8 mouse cellular contexts compared by ENCODE assay signal in genomic region chr3:121539871-121540431, GRCm38 (mm10). TPM values are rescaled to one million over a fixed set of nuclear protein-coding genes. Genes with fewer than 3 reads are reported as not detected.
DNase-seq lines count a peak whose midpoint lies in the region; ATAC-seq and TF ChIP-seq lines count a peak whose summit lies in the region.

No protein-coding gene starts in this region.

- H3K4me3 ChIP-seq in hindbrain, embryonic 14.5 days (replicated peaks; ENCODE audit: low read length) = no peak overlapping the region
- no peak overlapping the region for H3K4me3 ChIP-seq in liver, embryonic 12.5 days

- H3K36me3 ChIP-seq in hindbrain, embryonic 14.5 days (replicated peaks; ENCODE audit: control insufficient read depth, insufficient read depth) = no peaks in the 10 kb centered on the region
- H3K36me3 ChIP-seq in liver, embryonic 12.5 days = no peaks in the 10 kb centered on the region

- no peaks in the 10 kb centered on the region; the same call in 1 of the 2 replicates for H3K4me1 ChIP-seq in hindbrain, embryonic 14.5 days (replicated peaks; ENCODE audit: control insufficient read depth, insufficient read depth, low read length)
- 0 out of 2 replicates have a peak, but pooled peaks cover 8% of the 10 kb centered on the region for H3K4me1 ChIP-seq in liver, embryonic 12.5 days

- H3K9ac ChIP-seq in hindbrain, embryonic 14.5 days = no peak overlapping the region
- H3K9ac ChIP-seq in liver, embryonic 12.5 days = no peak overlapping the region

- H3K4me2 ChIP-seq in hindbrain, embryonic 14.5 days (replicated peaks) = no peak overlapping the region; the same call in 1 of the 2 replicates
- no peak overlapping the region for H3K4me2 ChIP-seq in liver, embryonic 12.5 days

- DNase-seq in ES-CJ7 (ENCODE audit: low read depth, low spot score) = peak; percentile 92
- DNase-seq in brain, embryonic 14.5 days (ENCODE audit: low read depth) = peak; percentile 75
- peak; percentile 71 for DNase-seq in hindbrain, embryonic 14.5 days (ENCODE audit: low spot score)
- peak; percentile 32 for DNase-seq in skeletal muscle tissue, adult 2 months (ENCODE audit: low read depth, low spot score)
- no peak for DNase-seq in right cerebral cortex, postnatal 10 days (ENCODE audit: low spot score in 2 of 2)
- DNase-seq in gastrocnemius, postnatal 14 days = no peak
- DNase-seq in thymus, postnatal 25 days = no peak

- no peak for TF ChIP-seq POLR2A in brain, embryonic 14.5 days (IDR thresholded peaks at IDR 0.05; ENCODE audit: borderline replicate concordance, extremely low read depth, insufficient read depth, insufficient read length, poor library complexity, severe bottlenecking)

- intact Hi-C loops in gastrocnemius, postnatal 14 days (cut with DNase I; ENCODE audit: low total_unique reads) = loop anchor here (5.0 kb wide), 1 partner anchor 197 kb away; no protein-coding TSS in a partner anchor

- ATAC-seq in hindbrain, embryonic 14.5 days (ENCODE audit: low FRiP score) = peak; percentile 71; the same call in 1 of the 2 replicates
- peak; percentile 21; the same call in 1 of the 2 replicates for ATAC-seq in liver, embryonic 12.5 days

- WGBS in hindbrain, embryonic 14.5 days = 8% methylated on average over 8 of the region's 8 CpGs
- 28% methylated on average over 8 of the region's 8 CpGs for WGBS in liver, embryonic 12.5 days (ENCODE audit: insufficient replicate concordance)

- no peaks in the 10 kb centered on the region for H3K27me3 ChIP-seq in hindbrain, embryonic 14.5 days (ENCODE audit: control insufficient read depth, insufficient read depth, low read length)
- H3K27me3 ChIP-seq in liver, embryonic 12.5 days (replicated peaks) = no peaks in the 10 kb centered on the region

- H3K27ac ChIP-seq in hindbrain, embryonic 14.5 days = no peak overlapping the region; the same call in 1 of the 2 replicates
- no peak overlapping the region for H3K27ac ChIP-seq in liver, embryonic 12.5 days

- peak; percentile 26; the same call in 1 of the 2 replicates for TF ChIP-seq CTCF in brain, embryonic 14.5 days (IDR thresholded peaks at IDR 0.05; ENCODE audit: borderline replicate concordance, extremely low read depth, insufficient read depth, insufficient read length)

- H3K9me3 ChIP-seq in hindbrain, embryonic 14.5 days (ENCODE audit: control insufficient read depth, low read length) = no peaks in the 10 kb centered on the region
- H3K9me3 ChIP-seq in liver, embryonic 12.5 days (replicated peaks) = no peaks in the 10 kb centered on the region

RNA-seq across cellular contexts. Expression of gene Slc44a3, which starts 7.7 kb away (rescaled TPM):
- polyA plus RNA-seq in brain, embryonic 14.5 days (2012; rRNA removed) = 0.19 and 0.29 TPM in 2 replicates
- 0.51 and 1.1 TPM in 2 replicates for polyA plus RNA-seq in hindbrain, embryonic 14.5 days (2014; fragmentation: Nextera tagmentation; extraction: Ambion mirVana)
- polyA plus RNA-seq in liver, embryonic 12.5 days (2016; fragmentation: Nextera tagmentation; extraction: Ambion mirVana) = 3.7 and 3.9 TPM in 2 replicates
- total RNA-seq in gastrocnemius, postnatal 14 days (2021) = under 1 TPM in 1 of 2 experiments, not detected in 1; 0.16 TPM

Comparison
In these comparisons a context has a peak if more than half of its experiments do, and no peak if none do; other contexts are left out.
1. DNase-seq: peak in ES-CJ7 (single experiment), brain, embryonic 14.5 days (single experiment), hindbrain, embryonic 14.5 days (single experiment) and skeletal muscle tissue, adult 2 months (single experiment); none in right cerebral cortex, postnatal 10 days (0 of 2), gastrocnemius, postnatal 14 days (single experiment) and thymus, postnatal 25 days (single experiment).